Mouse (Mus musculus) left cerebral cortex, adult 11 months (tissue): Measurements from ENCODE around the gene Ppif.

Experiments used
- DNase-seq: peaks from one replicate; pipeline ENCODE4 v3.0.0; 2022; ENCODE audit warnings: low spot score

The Ppif gene

GRCm38 (mm10) chr14:25736589-25736988, 42.6 kb downstream of the Ppif start:
- DNase-seq = peak; percentile 74

- no peak for DNase-seq
Measured at GRCm38 (mm10) chr14:25738591-25739001, 44.6 kb downstream of the Ppif start.

GRCm38 (mm10) chr14:25739957-25740565, 46.1 kb downstream of the Ppif start:
- peak; percentile 81 for DNase-seq

GRCm38 (mm10) chr14:25741211-25741610, 47.3 kb downstream of the Ppif start:
- no peak for DNase-seq

GRCm38 (mm10) chr14:25741840-25742367, 48.0 kb downstream of the Ppif start:
- no peak for DNase-seq

- no peak for DNase-seq
Measured at GRCm38 (mm10) chr14:25742943-25743342, 49.0 kb downstream of the Ppif start.

GRCm38 (mm10) chr14:25745365-25746184, 51.6 kb downstream of the Ppif start:
- DNase-seq = no peak

GRCm38 (mm10) chr14:25746371-25746770, 52.4 kb downstream of the Ppif start:
- no peak for DNase-seq

GRCm38 (mm10) chr14:25746971-25747945, 53.3 kb downstream of the Ppif start:
- DNase-seq = no peak

GRCm38 (mm10) chr14:25747996-25748756, 54.2 kb downstream of the Ppif start:
- DNase-seq = no peak

- no peak for DNase-seq
Measured at GRCm38 (mm10) chr14:25749143-25749909, 55.4 kb downstream of the Ppif start.
